Mouse (Mus musculus) neural tube, postnatal 0 days (tissue): ENCODE results near the gene Gramd4. TPM values are rescaled to one million over a fixed set of nuclear protein-coding genes. Genes with fewer than 3 reads are reported as not detected.

Experiments
- polyA plus RNA-seq: library from polyadenylated mRNA; unstranded; fragments of >200 nt; fragmentation: Nextera tagmentation; extraction: Ambion mirVana; gene quantifications from 2 replicates; pipeline ENCODE4 v1.2.1, GENCODE M21; 2015

Gramd4 gene
- polyA plus RNA-seq: 13.8 and 16.1 TPM in 2 replicates

GRCm38 (mm10) chr15:86057413-86057812 is at the start of gene Gramd4:
Gene Gramd4, plus strand, starts transcription at chr15:86057695.

GRCm38 (mm10) chr15:86033191-86033841 is 24.2 kb upstream of the Gramd4 start, which contains the start of gene Celsr1:
Gene Celsr1, minus strand, starts transcription at chr15:86033777.

GRCm38 (mm10) chr15:86185689-86186569 is 128.4 kb downstream of the Gramd4 start, which contains the start of gene Cerk:
Gene Cerk, minus strand, starts transcription at chr15:86186141.

Other genes with a start within 250 kb of the Gramd4 start
- 24.6 and 25.6 TPM in 2 replicates for gene Cdpf1, start 246.0 kb upstream of the Gramd4 start, polyA plus RNA-seq
- 0.05 and 0.06 TPM in 2 replicates for gene Pkdrej, start 236.0 kb upstream of the Gramd4 start, polyA plus RNA-seq
- gene Ttc38, start 225.4 kb upstream of the Gramd4 start, polyA plus RNA-seq: 3.8 and 3.9 TPM in 2 replicates
- 1.9 and 2.8 TPM in 2 replicates for gene Gtse1, start 197.9 kb upstream of the Gramd4 start, polyA plus RNA-seq
- gene Trmu, start 178.4 kb upstream of the Gramd4 start, polyA plus RNA-seq: 41.0 and 47.3 TPM in 2 replicates
- gene Celsr1, start 23.9 kb upstream of the Gramd4 start, polyA plus RNA-seq: 0.74 and 0.79 TPM in 2 replicates
- 25.3 and 25.8 TPM in 2 replicates for gene Cerk, start 128.4 kb downstream of the Gramd4 start, polyA plus RNA-seq
- 9.9 and 11.6 TPM in 2 replicates for gene Tbc1d22a, start 156.8 kb downstream of the Gramd4 start, polyA plus RNA-seq